Mouse (Mus musculus) cortical plate, adult 2 months (tissue): Measurements from ENCODE around the gene Mboat2.

Source experiments
- CTCF ChIP-seq: fragments of 200-500 bp; IDR thresholded peaks from 2 replicates; pipeline ENCODE4 v1.5.1; 2011; ENCODE audit warnings: mild to moderate bottlenecking, control low read depth, low read length; ENCODE audit not compliant: insufficient read depth; ENCODE audit errors: extremely low read depth
- POLR2A ChIP-seq: fragments of 200-500 bp; IDR thresholded peaks from 2 replicates; pipeline ENCODE4 v1.6.1; 2011; ENCODE audit warnings: mild to moderate bottlenecking, low read length, control low read depth; ENCODE audit not compliant: insufficient read depth; ENCODE audit errors: extremely low read depth

GRCm38 (mm10) chr12:24942619-24943287, 112.1 kb downstream of the Mboat2 start:
- TF ChIP-seq POLR2A (no peak), CTCF (no peak)
